Mouse (Mus musculus) liver, embryonic 14.5 days (tissue): Measurements from ENCODE around the gene Tas2r126.

Source experiments
- CTCF ChIP-seq: IDR thresholded peaks from 2 replicates; pipeline ENCODE4 v1.5.1; 2016; ENCODE audit warnings: antibody characterized with exemption, low read depth, control low read depth
- EP300 ChIP-seq: IDR thresholded peaks from 2 replicates; pipeline ENCODE4 v1.6.1; 2016; ENCODE audit warnings: antibody characterized with exemption, low read depth

DNA sequence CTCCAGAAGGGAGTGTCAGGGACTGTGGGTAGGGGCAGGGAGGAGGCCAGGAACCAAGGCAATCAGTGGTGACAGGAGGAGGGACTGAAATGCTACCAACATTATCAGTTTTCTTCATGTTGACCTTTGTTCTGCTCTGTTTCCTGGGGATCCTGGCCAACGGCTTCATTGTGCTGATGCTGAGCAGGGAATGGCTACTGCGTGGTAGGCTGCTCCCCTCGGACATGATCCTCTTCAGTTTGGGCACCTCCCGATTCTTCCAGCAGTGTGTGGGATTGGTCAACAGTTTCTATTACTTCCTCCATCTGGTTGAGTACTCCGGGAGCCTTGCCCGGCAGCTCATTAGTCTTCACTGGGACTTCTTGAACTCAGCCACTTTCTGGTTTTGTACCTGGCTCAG is at the start of gene Tas2r126:
- TF ChIP-seq CTCF (no peak), EP300 (no peak)
